Mouse (Mus musculus): Measurements from ENCODE around the gene Ms4a2. TPM values are rescaled to one million over a fixed set of nuclear protein-coding genes. Genes with fewer than 3 reads are reported as not detected.
A peak's percentile ranks its signal among the peaks of the same experiment; 100 is the strongest.

Ms4a2 gene
- polyA plus RNA-seq (2012; rRNA removed) = 0.19 and 0.21 TPM in 2 replicates

DNA sequence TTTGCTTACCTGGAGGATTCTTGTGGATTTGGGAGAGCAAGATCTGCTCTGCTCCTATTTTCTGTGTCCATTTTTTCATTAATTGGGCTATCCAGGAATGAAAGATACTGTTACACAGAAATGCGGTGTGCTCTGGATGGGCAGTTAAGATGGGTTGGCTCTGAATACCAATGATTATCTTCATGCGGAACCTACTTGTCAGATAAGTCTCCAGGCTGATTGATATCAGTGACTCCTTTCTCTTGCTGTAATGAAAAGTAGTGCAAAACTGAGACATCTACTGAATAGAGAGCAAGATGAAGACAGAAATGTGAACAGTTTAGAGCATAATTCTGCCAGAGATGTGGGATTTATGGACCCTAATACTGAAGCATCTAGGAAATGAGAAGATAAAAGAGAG is at the start of gene Ms4a2:
Gene Ms4a2 (minus strand): TSS at position 169 of the 400 bp plus-strand sequence.
- DNase-seq (ENCODE audit: low spot score) = no peak

DNA sequence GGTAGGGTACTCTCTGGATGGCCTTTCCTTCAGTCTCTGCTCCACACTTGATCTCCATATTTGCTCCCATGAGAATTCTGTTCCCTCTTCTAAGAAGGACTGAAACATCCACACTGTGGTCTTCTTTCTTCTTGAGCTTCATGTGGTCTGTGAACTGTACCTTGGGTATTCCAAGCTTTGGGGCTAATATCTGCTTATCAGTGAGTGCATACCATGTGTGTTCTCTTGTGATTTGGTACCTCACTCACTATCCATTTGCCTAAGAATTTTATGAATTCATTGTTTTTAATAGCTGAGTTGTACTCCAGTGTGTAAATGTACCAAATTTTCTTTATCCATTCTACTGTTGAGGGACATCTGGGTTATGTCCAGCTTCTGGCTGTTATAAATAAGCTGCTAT is 38.0 kb upstream of the Ms4a2 start:
- DNase-seq (ENCODE audit: low spot score) = no peak

DNA sequence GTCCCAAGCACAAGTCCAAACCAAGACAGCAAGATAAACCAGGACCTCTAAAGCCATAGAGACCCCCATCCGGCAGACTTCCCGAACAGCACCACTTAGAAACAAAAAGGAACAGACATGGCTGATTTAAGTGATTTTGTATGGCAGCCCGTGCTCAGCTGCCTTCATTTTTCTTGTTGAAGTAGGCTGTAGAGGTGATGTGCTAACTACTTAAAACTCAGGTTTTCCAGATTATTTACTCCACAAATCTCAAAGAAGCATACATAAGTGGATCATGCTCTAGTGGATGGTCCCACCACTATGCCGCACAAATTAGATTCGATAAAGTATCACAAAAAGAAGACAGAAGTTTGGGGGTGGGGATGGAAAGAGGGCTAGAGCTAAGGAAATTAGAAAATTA is 36.9 kb upstream of the Ms4a2 start, which contains the start of gene Oosp2:
Gene Oosp2 (minus strand): TSS at position 101 of the 400 bp plus-strand sequence.
- no peak for DNase-seq (ENCODE audit: low spot score)

DNA sequence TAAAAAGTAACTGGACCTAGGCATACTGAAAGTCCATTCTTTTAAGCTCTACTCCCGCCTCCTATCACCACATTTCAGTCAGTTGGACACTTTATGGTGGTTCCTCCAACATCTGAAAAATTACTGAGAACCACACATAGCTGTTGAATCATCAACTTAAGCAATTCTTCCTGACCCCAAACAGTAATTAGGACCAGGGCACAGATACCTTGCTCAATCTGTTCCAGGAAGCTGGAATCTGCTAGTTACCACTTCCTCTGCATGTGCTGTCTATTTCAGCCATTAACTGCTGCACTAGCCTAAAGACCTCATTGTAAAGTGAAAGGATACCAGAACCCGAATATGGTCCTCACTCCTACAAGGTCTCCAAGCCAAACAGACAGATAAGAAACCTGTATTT is 35.6 kb upstream of the Ms4a2 start:
- DNase-seq (ENCODE audit: low spot score) = no peak

GRCm38 (mm10) chr19:11649564-11649963 is 26.0 kb upstream of the Ms4a2 start:
- no peak for DNase-seq (ENCODE audit: low spot score)

DNA sequence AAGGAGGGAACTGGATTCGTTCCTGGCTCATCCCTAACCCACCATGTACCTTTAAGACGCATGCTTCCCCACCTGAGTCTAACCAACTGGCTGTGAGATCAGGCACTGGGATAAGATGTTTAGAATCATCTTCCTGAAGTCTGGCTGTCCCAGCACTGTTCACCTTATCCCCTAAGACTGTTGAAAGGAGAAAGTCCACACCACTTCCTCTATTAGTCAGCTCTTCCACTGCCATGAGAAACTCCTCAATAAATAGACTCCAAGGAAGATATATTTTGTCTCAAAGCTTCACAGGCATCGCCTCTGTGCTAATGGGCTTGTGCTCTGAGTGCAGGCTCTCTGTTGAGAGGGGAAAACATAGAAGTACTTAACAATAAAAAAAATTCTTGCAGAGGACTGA is 22.6 kb upstream of the Ms4a2 start:
- no peak for DNase-seq (ENCODE audit: low spot score)

DNA sequence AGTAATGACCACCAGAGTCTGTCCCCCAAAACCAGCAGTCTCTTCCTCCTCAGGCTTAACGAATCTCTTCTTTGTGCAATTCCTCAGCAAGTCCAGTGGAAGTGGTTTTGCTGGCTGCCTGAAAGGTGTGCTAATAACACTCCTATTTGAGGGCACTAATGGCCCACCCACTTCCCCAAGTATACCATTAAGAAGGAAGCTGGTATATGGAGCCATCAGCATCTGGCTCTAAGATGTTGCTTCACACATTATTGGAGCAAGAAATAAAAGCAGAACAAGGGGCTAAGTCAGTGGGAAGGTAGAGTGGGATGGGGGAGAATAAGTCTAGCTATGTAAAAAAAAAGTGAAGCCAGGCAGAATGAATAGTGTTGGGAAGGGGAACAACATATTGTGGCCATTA is 17.2 kb upstream of the Ms4a2 start, which contains the start of gene Ms4a3:
Gene Ms4a3 (minus strand): TSS at position 120 of the 400 bp plus-strand sequence.
- no peak for DNase-seq (ENCODE audit: low spot score)

DNA sequence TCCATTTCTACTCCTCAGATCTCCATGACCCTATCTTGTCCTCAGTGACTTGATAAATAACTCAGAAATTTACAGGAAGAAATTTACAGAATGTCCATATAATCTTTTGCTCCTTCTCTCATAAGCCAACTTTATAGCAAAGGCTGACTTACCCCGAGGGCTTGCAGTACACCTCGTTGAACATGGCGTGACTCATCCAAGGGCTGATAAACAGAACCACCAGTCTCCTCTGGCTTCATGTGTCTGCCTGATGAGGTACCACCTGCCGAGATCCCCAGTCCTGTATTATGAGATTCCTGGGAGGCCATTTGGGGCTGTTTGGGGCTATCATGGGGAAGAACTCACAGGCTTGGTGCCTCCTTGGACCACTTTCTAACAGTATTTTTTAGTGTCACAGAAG is 15.5 kb upstream of the Ms4a2 start:
- no peak for DNase-seq (ENCODE audit: low spot score)

DNA sequence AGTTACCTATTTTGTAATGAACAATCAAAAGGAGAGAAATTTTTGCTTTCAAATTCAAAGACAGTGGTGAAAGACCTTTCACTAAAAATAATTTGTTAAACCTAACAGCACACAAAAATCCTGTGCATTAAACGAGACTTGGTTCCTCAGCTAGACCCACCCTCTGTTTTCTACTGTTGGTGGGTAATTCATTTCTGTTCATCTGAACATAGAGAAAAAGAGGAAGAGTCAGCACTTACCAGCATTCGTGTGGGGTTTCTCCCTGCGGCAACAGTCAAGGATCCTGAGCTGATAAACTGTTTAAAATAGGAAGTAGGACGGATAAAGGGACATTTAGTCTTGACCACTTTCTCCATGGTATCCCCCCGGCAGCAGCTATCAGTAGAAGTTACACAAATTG is 12.1 kb upstream of the Ms4a2 start:
- DNase-seq (ENCODE audit: low spot score) = no peak

DNA sequence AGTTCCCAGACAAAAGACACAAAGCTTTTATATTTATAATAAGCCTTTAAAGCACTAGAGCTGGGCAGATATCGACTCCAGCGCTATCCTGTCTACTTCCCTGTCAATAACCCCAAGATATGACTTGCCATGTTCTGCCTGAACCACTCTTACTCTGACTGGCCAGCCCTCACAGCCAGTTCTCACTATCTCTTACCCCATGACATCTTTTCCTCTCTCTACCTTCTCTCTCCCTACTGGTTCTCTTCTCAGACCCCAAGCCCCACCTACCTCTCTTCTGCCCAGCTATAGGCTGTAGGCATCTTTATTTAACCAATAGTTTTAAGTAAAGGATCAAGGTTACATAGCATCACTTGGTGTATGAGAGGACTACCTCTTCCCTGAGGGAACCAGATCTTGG is 10.8 kb upstream of the Ms4a2 start:
- DNase-seq (ENCODE audit: low spot score) = no peak

- DNase-seq (ENCODE audit: low spot score) = no peak
Measured at GRCm38 (mm10) chr19:11633732-11634131, 10.2 kb upstream of the Ms4a2 start.

GRCm38 (mm10) chr19:11625231-11625630 is 1.7 kb upstream of the Ms4a2 start:
- DNase-seq (ENCODE audit: low spot score) = no peak

DNA sequence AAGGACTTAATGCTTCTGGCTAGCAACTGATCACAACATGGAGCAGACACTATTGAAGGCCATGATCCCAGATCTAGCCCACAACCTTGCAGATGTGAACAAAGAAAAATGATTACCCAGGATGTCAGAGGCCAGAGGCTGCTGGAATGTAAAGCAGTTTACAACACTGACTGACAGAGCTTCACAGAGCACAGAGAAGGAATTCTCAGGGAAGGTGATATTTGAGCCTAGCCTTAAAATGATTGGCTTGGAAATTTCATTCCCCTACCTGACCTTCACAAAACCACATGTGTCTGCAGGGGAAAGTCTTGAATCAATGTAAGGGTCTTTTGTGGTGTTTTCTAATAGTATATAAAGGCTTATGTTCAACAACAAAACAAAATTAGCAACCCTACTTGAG is 1.3 kb upstream of the Ms4a2 start:
- DNase-seq (ENCODE audit: low spot score) = no peak

- DNase-seq (ENCODE audit: low spot score) = no peak
Measured at GRCm38 (mm10) chr19:11617983-11618382, 5.5 kb downstream of the Ms4a2 start.

GRCm38 (mm10) chr19:11614805-11615204 is 8.7 kb downstream of the Ms4a2 start:
- DNase-seq (ENCODE audit: low spot score) = no peak

DNA sequence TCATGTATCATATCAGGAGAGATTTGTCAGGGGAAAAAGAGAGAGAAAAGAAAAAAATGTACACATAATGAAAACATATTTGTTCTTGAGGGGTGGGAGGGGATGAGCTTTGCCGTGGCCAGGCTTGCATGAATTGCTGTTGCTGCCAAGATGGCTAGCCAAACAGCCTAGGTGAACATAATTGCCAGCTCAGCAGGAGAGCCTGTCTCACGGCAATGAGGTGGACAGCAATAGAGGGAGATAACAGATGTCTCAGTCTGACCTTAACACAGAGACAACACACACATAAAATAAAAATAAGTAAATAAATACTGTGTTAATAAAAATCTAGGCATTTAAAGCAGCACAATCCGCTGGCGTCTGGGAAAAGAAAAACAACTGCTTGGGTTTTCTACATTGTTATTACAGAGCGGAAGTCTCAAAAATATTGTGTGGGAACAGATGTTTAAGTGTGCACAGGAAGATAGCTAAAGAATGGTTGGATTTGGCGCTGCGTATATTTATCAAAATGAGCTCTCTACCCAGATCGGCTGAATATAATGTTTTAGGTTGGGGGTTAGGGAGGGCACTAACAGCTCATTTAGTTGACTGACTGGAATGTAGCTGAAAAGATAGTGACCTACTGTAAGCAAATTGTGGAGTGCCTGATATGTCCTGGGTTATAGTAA is 9.6 kb downstream of the Ms4a2 start:
- no peak for DNase-seq (ENCODE audit: low spot score)

GRCm38 (mm10) chr19:11613084-11613483 is 10.4 kb downstream of the Ms4a2 start:
- no peak for DNase-seq (ENCODE audit: low spot score)

DNA sequence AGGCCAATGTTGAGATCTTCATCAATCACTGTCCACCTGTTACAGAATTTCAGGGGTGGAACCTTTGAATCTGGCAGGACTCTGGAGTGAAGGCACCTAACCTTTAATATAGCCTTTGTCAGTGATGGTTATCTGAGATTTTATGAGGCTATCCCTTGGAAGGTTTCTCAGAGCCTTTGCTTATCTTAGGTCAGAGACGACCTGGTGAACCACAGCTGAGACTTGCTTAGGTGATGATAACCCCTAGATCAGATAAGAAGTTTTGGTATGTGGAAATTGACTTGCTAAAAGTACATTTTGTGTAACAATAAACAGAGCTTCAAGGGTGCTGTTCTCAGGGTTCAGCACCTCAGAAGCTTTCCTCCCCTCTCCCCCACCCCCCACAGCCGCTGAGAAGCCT is 11.2 kb downstream of the Ms4a2 start:
- DNase-seq (ENCODE audit: low spot score) = no peak

DNA sequence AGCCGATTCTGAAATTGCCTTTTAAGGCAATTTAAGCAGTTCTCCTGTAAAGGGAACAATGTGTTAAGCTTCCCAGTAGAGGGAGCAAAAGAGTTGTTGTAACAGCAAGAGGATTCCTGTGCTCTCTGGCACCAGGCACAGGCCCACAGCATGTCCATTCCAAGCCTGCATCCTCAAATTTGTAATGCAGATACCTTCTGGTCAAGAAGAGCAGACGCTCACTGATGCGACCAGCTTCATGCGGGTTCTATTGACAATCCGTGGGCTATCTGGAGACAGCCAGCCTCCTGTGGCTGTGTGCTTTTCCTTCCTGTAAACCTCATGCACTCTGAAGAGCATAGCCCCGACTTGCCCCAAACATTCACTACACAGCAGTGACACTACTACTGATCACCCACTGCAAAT is 12.0 kb downstream of the Ms4a2 start:
- peak; percentile 19 for DNase-seq (ENCODE audit: low spot score)

- no peak for DNase-seq (ENCODE audit: low spot score)
Measured at GRCm38 (mm10) chr19:11608172-11608571, 15.3 kb downstream of the Ms4a2 start.

DNA sequence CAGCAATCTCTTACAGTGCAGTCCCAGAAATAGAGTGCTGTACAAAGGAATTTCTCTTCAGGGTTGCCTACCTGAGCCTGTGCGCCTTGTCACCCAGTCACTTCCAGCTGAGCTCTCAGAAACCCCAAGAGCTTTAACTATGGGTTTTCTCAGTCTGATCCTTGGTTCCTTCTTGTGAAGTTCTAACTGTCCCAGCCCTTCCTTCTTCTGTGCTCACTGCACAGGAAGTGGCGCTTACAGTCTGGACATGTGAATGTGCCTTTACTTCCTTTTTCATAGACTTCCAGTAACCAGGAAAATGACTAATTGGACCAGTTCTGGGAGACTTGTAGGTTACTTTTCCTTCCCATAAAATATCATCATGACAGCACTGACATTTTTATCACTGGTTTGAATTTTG is 18.9 kb downstream of the Ms4a2 start, which contains the start of gene Ms4a6d:
Gene Ms4a6d (minus strand): TSS at position 247 of the 400 bp plus-strand sequence.
- no peak for DNase-seq (ENCODE audit: low spot score)

DNA sequence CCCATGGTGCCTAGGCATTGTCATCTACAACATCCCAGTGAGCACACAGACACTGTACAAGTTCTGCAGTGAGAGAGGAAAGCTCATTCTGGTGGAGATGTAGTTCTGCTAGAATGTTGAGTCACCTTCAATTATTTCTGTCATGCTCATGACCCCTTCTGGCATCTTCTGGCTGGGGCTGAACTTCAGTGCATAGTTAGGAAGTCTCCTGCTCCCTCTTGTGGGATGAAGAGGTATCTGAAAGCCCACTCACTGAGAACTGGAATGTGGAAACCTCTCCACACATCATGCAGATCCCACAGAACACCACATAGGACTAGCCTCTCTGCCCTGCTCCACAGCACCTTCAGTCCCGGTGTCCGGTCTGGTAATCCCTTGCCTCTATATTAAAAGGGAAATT is 21.5 kb downstream of the Ms4a2 start:
- no peak for DNase-seq (ENCODE audit: low spot score)

GRCm38 (mm10) chr19:11601349-11601748 is 22.2 kb downstream of the Ms4a2 start:
- DNase-seq (ENCODE audit: low spot score) = no peak

- no peak for DNase-seq (ENCODE audit: low spot score)
Measured at GRCm38 (mm10) chr19:11589891-11590449, 33.5 kb downstream of the Ms4a2 start.

Measured in urinary bladder, adult 2 months (tissue).